ENCODE assay signal across 8 mouse cellular contexts in the genomic region with DNA sequence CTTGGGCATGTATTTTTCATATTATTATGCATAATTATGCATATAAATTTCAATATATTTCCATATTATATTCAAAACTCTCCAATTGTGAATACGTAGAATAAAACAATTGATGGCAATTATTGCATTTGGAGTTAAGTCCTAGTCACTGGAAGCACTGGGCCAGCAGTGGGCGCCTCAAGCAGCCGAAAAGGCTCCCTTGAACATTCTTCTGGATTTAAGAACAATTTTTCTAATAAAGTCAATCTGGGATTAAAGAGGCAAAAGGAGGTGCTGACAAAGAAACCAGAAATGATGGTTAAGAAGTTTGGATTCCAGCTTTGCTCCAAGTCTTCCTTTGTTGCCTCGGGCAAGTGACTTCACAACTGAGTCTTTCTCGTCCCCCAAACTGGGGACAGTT.
A peak's percentile ranks its signal among the peaks of the same experiment; 100 is the strongest.
DNase-seq lines count a peak whose midpoint lies in the region; ATAC-seq lines count a peak whose summit lies in the region.

No protein-coding gene starts in this region.

- H3K4me2 ChIP-seq in midbrain, embryonic 11.5 days = no peak overlapping the region
- H3K4me2 ChIP-seq in midbrain, embryonic 15.5 days = no peak overlapping the region
- H3K4me2 ChIP-seq in intestine, embryonic 14.5 days (ENCODE audit: low read length) = no peak overlapping the region
- H3K4me2 ChIP-seq in stomach, embryonic 14.5 days (replicated peaks; ENCODE audit: low read depth, low read length) = no peak overlapping the region

- H3K9ac ChIP-seq in midbrain, embryonic 11.5 days (ENCODE audit: low read length) = no peak overlapping the region
- no peak overlapping the region for H3K9ac ChIP-seq in midbrain, embryonic 15.5 days
- no peak overlapping the region for H3K9ac ChIP-seq in intestine, embryonic 14.5 days (ENCODE audit: low read length)
- H3K9ac ChIP-seq in stomach, embryonic 14.5 days (replicated peaks; ENCODE audit: low read depth, low read length) = no peak overlapping the region

- H3K9me3 ChIP-seq in midbrain, embryonic 11.5 days (ENCODE audit: control insufficient read depth, low read length) = no peaks in the 10 kb centered on the region
- no peaks in the 10 kb centered on the region for H3K9me3 ChIP-seq in midbrain, embryonic 15.5 days
- no peaks in the 10 kb centered on the region for H3K9me3 ChIP-seq in intestine, embryonic 14.5 days (ENCODE audit: control insufficient read depth, low read length)
- H3K9me3 ChIP-seq in stomach, embryonic 14.5 days (ENCODE audit: control insufficient read depth, low read depth, low read length) = no peaks in the 10 kb centered on the region

- no peaks in the 10 kb centered on the region for H3K36me3 ChIP-seq in midbrain, embryonic 11.5 days (ENCODE audit: control insufficient read depth, insufficient read depth, low read length)
- no peaks in the 10 kb centered on the region for H3K36me3 ChIP-seq in midbrain, embryonic 15.5 days (replicated peaks)
- H3K36me3 ChIP-seq in intestine, embryonic 14.5 days (ENCODE audit: control insufficient read depth, insufficient read depth, low read length) = no peaks in the 10 kb centered on the region
- H3K36me3 ChIP-seq in stomach, embryonic 14.5 days (ENCODE audit: control insufficient read depth, insufficient read depth, low read length) = no peaks in the 10 kb centered on the region

- no peaks in the 10 kb centered on the region for H3K27me3 ChIP-seq in midbrain, embryonic 11.5 days (ENCODE audit: control insufficient read depth, insufficient read depth, low read length)
- no peaks in the 10 kb centered on the region for H3K27me3 ChIP-seq in midbrain, embryonic 15.5 days (replicated peaks)
- H3K27me3 ChIP-seq in intestine, embryonic 14.5 days (replicated peaks; ENCODE audit: control insufficient read depth, insufficient read depth, low read length) = no peaks in the 10 kb centered on the region
- H3K27me3 ChIP-seq in stomach, embryonic 14.5 days (ENCODE audit: control insufficient read depth, insufficient read depth, low read length) = no peaks in the 10 kb centered on the region

- 84% methylated on average over 5 of the region's 5 CpGs for WGBS in midbrain, embryonic 11.5 days
- WGBS in midbrain, embryonic 15.5 days = 75% methylated on average over 5 of the region's 5 CpGs
- WGBS in intestine, embryonic 14.5 days = 83% methylated on average over 5 of the region's 5 CpGs
- WGBS in stomach, embryonic 14.5 days = 72% methylated on average over 5 of the region's 5 CpGs

- no peak overlapping the region for H3K27ac ChIP-seq in midbrain, embryonic 11.5 days (ENCODE audit: low read depth, low read length)
- H3K27ac ChIP-seq in midbrain, embryonic 15.5 days = no peak overlapping the region
- peak overlapping the region; percentile 76; the same call in 1 of the 2 replicates for H3K27ac ChIP-seq in intestine, embryonic 14.5 days (ENCODE audit: low read depth)
- peak overlapping the region; percentile 87 for H3K27ac ChIP-seq in stomach, embryonic 14.5 days (ENCODE audit: low read length)

- ATAC-seq in midbrain, embryonic 11.5 days (ENCODE audit: low FRiP score) = no peak
- no peak for ATAC-seq in midbrain, embryonic 15.5 days (replicated peaks)
- no peak for ATAC-seq in intestine, embryonic 14.5 days (replicated peaks; ENCODE audit: low FRiP score, low TSS enrichment, low read depth)
- ATAC-seq in stomach, embryonic 14.5 days (ENCODE audit: insufficient number of reproducible peaks, insufficient read depth, low FRiP score, low read depth) = no peak

- peak; percentile 20 to 35 for DNase-seq in adrenal gland, postnatal 36 days
- DNase-seq in adrenal gland, postnatal 4 days (ENCODE audit: low spot score in 2 of 2) = no peak
- DNase-seq in midbrain, embryonic 11.5 days (ENCODE audit: low spot score, missing footprints) = peak; percentile 85
- no peak for DNase-seq in intestine, embryonic 14.5 days (ENCODE audit: low spot score)
- no peak for DNase-seq in spleen, postnatal 10 days (ENCODE audit: low spot score in 2 of 2)
- no peak for DNase-seq in frontal cortex, postnatal 14 days (ENCODE audit: low spot score in 2 of 2)

- no peak overlapping the region for H3K4me3 ChIP-seq in midbrain, embryonic 11.5 days (ENCODE audit: low read depth, low read length)
- no peak overlapping the region for H3K4me3 ChIP-seq in midbrain, embryonic 15.5 days
- no peak overlapping the region for H3K4me3 ChIP-seq in intestine, embryonic 14.5 days (ENCODE audit: low read depth, low read length)
- no peak overlapping the region for H3K4me3 ChIP-seq in stomach, embryonic 14.5 days (ENCODE audit: low read depth, low read length)

- H3K4me1 ChIP-seq in midbrain, embryonic 11.5 days (ENCODE audit: control insufficient read depth, insufficient read depth, low read length) = peaks cover 3% of the 10 kb centered on the region; the same call in 1 of the 2 replicates
- peaks cover 13% of the 10 kb centered on the region for H3K4me1 ChIP-seq in midbrain, embryonic 15.5 days
- peaks cover 16% of the 10 kb centered on the region for H3K4me1 ChIP-seq in intestine, embryonic 14.5 days (replicated peaks; ENCODE audit: control insufficient read depth, insufficient read depth, low read length)
- H3K4me1 ChIP-seq in stomach, embryonic 14.5 days (ENCODE audit: control insufficient read depth, insufficient read depth, low read length) = peaks cover 8% of the 10 kb centered on the region; the same call in 1 of the 2 replicates

Comparison
In these comparisons a context has a peak if more than half of its experiments do, and no peak if none do; other contexts are left out.
1. DNase-seq: peak in adrenal gland, postnatal 36 days (2 of 2) and midbrain, embryonic 11.5 days (single experiment); none in adrenal gland, postnatal 4 days (0 of 2), intestine, embryonic 14.5 days (single experiment), spleen, postnatal 10 days (0 of 2) and frontal cortex, postnatal 14 days (0 of 2).
2. H3K27ac ChIP-seq: peak in intestine, embryonic 14.5 days (single experiment) and stomach, embryonic 14.5 days (single experiment); none in midbrain, embryonic 11.5 days (single experiment) and midbrain, embryonic 15.5 days (single experiment).